Mouse (Mus musculus) midbrain, embryonic 15.5 days (tissue): ENCODE data around the gene Fbxw8. TPM values are rescaled to one million over a fixed set of nuclear protein-coding genes. Genes with fewer than 3 reads are reported as not detected.
A peak's percentile ranks its signal among the peaks of the same experiment; 100 is the strongest.

Experiments
- ATAC-seq: fragments of 200-750 bp; cut with Nextera tagmentation; replicated peaks from 2 replicates; pipeline ENCODE4 v1.8.0; 2017; ENCODE audit warnings: moderate TSS enrichment
- H3K27ac ChIP-seq: fragments of 300-500 bp; sonication (generic); 2 replicates; pipeline ENCODE4 v1.5.1; 2015; ENCODE audit warnings: mild to moderate bottlenecking, inconsistent platforms
- H3K27me3 ChIP-seq: fragments of 300-500 bp; sonication (generic); replicated peaks from 2 replicates; pipeline ENCODE4 v1.6.1; 2015; ENCODE audit warnings: inconsistent platforms
- H3K36me3 ChIP-seq: fragments of 300-500 bp; sonication (generic); replicated peaks from 2 replicates; pipeline ENCODE4 v1.6.1; 2015; ENCODE audit warnings: inconsistent platforms
- H3K4me1 ChIP-seq: fragments of 300-500 bp; sonication (generic); 2 replicates; pipeline ENCODE4 v1.6.1; 2015; ENCODE audit warnings: inconsistent platforms
- H3K4me2 ChIP-seq: fragments of 300-500 bp; sonication (generic); 2 replicates; pipeline ENCODE4 v1.6.1; 2015; ENCODE audit warnings: inconsistent platforms, mild to moderate bottlenecking, moderate library complexity
- H3K4me3 ChIP-seq: fragments of 300-500 bp; sonication (generic); 2 replicates; pipeline ENCODE4 v1.5.1; 2015; ENCODE audit warnings: mild to moderate bottlenecking, inconsistent platforms
- H3K9ac ChIP-seq: fragments of 300-500 bp; sonication (generic); 2 replicates; pipeline ENCODE4 v1.6.1; 2015; ENCODE audit warnings: mild to moderate bottlenecking, inconsistent platforms
- H3K9me3 ChIP-seq: fragments of 300-500 bp; sonication (generic); 2 replicates; pipeline ENCODE4 v1.6.1; 2016; ENCODE audit warnings: inconsistent platforms
- WGBS: fragments of 180-500 bp; shearing (Covaris S2); methylation state at CpG from one replicate; pipeline ENCODE4 v1.1.7; 2015; ENCODE audit warnings: mixed read lengths; 5-methylcytosine and 5-hydroxymethylcytosine counted together
- polyA plus RNA-seq: library from polyadenylated mRNA; unstranded; fragments of >200 nt; fragmentation: Nextera tagmentation; extraction: Ambion mirVana; gene quantifications from 2 replicates; pipeline ENCODE4 v1.2.1, GENCODE M21; 2015

Fbxw8 gene
- polyA plus RNA-seq: 20.0 and 22.3 TPM in 2 replicates

GRCm38 (mm10) chr5:118154839-118155564 is at the start of gene Fbxw8:
Gene Fbxw8, minus strand, starts transcription at chr5:118155464.
- under 1% methylated on average over 66 of the region's 67 CpGs for WGBS
- peak; percentile 92 for ATAC-seq
- no peaks in the 10 kb centered on the region for H3K27me3 ChIP-seq
- H3K4me3 ChIP-seq: peak within 1 kb of the TSS; percentile 98
- 0 out of 2 replicates have a peak, but pooled peaks cover 2% of the 10 kb centered on the region for H3K36me3 ChIP-seq
- H3K27ac ChIP-seq: peak within 1 kb of the TSS; percentile 71
- peaks cover 22% of the 10 kb centered on the region for H3K4me1 ChIP-seq
- no peaks in the 10 kb centered on the region for H3K9me3 ChIP-seq
- H3K9ac ChIP-seq: peak within 1 kb of the TSS; percentile 91
- H3K4me2 ChIP-seq: peak within 1 kb of the TSS; percentile 76

- no peak overlapping the region for H3K4me3 ChIP-seq
- H3K36me3 ChIP-seq: peaks cover 5% of the 10 kb centered on the region; the same call in 1 of the 2 replicates
- H3K27ac ChIP-seq: no peak overlapping the region
- no peak overlapping the region for H3K4me2 ChIP-seq
- H3K27me3 ChIP-seq: no peaks in the 10 kb centered on the region
- no peak for ATAC-seq
- H3K9ac ChIP-seq: no peak overlapping the region
- no peaks in the 10 kb centered on the region for H3K4me1 ChIP-seq
- H3K9me3 ChIP-seq: no peaks in the 10 kb centered on the region
- WGBS: 88% methylated on average over 16 of the region's 16 CpGs
Measured at GRCm38 (mm10) chr5:118204675-118205440, 49.6 kb upstream of the Fbxw8 start.

GRCm38 (mm10) chr5:118199670-118200069 is 44.4 kb upstream of the Fbxw8 start:
- no peak overlapping the region for H3K9ac ChIP-seq
- H3K27ac ChIP-seq: no peak overlapping the region
- no peak overlapping the region for H3K4me2 ChIP-seq
- H3K4me1 ChIP-seq: no peaks in the 10 kb centered on the region
- H3K9me3 ChIP-seq: no peaks in the 10 kb centered on the region
- 72% methylated on average over 5 of the region's 5 CpGs for WGBS
- no peaks in the 10 kb centered on the region for H3K27me3 ChIP-seq
- no peak overlapping the region for H3K4me3 ChIP-seq
- peaks cover 5% of the 10 kb centered on the region; the same call in 1 of the 2 replicates for H3K36me3 ChIP-seq
- no peak for ATAC-seq

- ATAC-seq: no peak
- no peaks in the 10 kb centered on the region for H3K27me3 ChIP-seq
- no peak overlapping the region for H3K4me2 ChIP-seq
- H3K4me3 ChIP-seq: no peak overlapping the region
- H3K9ac ChIP-seq: no peak overlapping the region
- H3K9me3 ChIP-seq: no peaks in the 10 kb centered on the region
- peaks cover 6% of the 10 kb centered on the region for H3K4me1 ChIP-seq
- WGBS: 75% methylated on average over 13 of the region's 13 CpGs
- H3K27ac ChIP-seq: no peak overlapping the region
- peaks cover 5% of the 10 kb centered on the region; the same call in 1 of the 2 replicates for H3K36me3 ChIP-seq
Measured at GRCm38 (mm10) chr5:118197421-118197820, 42.2 kb upstream of the Fbxw8 start.

GRCm38 (mm10) chr5:118192221-118192620 is 37.0 kb upstream of the Fbxw8 start:
- H3K4me3 ChIP-seq: no peak overlapping the region
- H3K27ac ChIP-seq: 0 out of 2 replicates have a peak overlapping the region, but pooled peaks have one; percentile 12
- no peaks in the 10 kb centered on the region for H3K36me3 ChIP-seq
- H3K9ac ChIP-seq: no peak overlapping the region
- H3K4me1 ChIP-seq: peaks cover 26% of the 10 kb centered on the region
- H3K9me3 ChIP-seq: no peaks in the 10 kb centered on the region
- ATAC-seq: no peak
- no peak overlapping the region for H3K4me2 ChIP-seq
- WGBS: 10% methylated on average over 18 of the region's 18 CpGs
- H3K27me3 ChIP-seq: no peaks in the 10 kb centered on the region; the same call in 1 of the 2 replicates

GRCm38 (mm10) chr5:118190491-118190890 is 35.2 kb upstream of the Fbxw8 start:
- peaks cover 31% of the 10 kb centered on the region for H3K4me1 ChIP-seq
- no peak overlapping the region for H3K9ac ChIP-seq
- H3K27ac ChIP-seq: no peak overlapping the region
- H3K9me3 ChIP-seq: no peaks in the 10 kb centered on the region
- no peaks in the 10 kb centered on the region for H3K36me3 ChIP-seq
- WGBS: 86% methylated on average over 9 of the region's 9 CpGs
- no peak for ATAC-seq
- H3K4me3 ChIP-seq: no peak overlapping the region
- no peak overlapping the region for H3K4me2 ChIP-seq
- no peaks in the 10 kb centered on the region; the same call in 1 of the 2 replicates for H3K27me3 ChIP-seq

GRCm38 (mm10) chr5:118188356-118188755 is 33.1 kb upstream of the Fbxw8 start:
- no peak overlapping the region for H3K9ac ChIP-seq
- H3K4me2 ChIP-seq: no peak overlapping the region
- no peaks in the 10 kb centered on the region for H3K9me3 ChIP-seq
- H3K27me3 ChIP-seq: no peaks in the 10 kb centered on the region; the same call in 1 of the 2 replicates
- H3K4me3 ChIP-seq: no peak overlapping the region
- H3K27ac ChIP-seq: no peak overlapping the region
- peaks cover 31% of the 10 kb centered on the region for H3K4me1 ChIP-seq
- 66% methylated on average over 6 of the region's 6 CpGs for WGBS
- ATAC-seq: no peak
- H3K36me3 ChIP-seq: no peaks in the 10 kb centered on the region

- Histone ChIP-seq H3K27me3 (no peaks in the 10 kb centered on the region; the same call in 1 of the 2 replicates), H3K4me2 (no peak overlapping the region), H3K36me3 (no peaks in the 10 kb centered on the region), H3K27ac (peak overlapping the region; percentile 59), H3K9ac (no peak overlapping the region), H3K4me1 (peaks cover 21% of the 10 kb centered on the region), H3K9me3 (no peaks in the 10 kb centered on the region), H3K4me3 (no peak overlapping the region)
- ATAC-seq: peak; percentile 69
- WGBS: 39% methylated on average over 9 of the region's 9 CpGs
Measured at GRCm38 (mm10) chr5:118186903-118187633, 31.8 kb upstream of the Fbxw8 start.

- H3K4me1 ChIP-seq: peaks cover 7% of the 10 kb centered on the region
- ATAC-seq: no peak
- no peak overlapping the region for H3K4me2 ChIP-seq
- H3K36me3 ChIP-seq: no peaks in the 10 kb centered on the region
- H3K4me3 ChIP-seq: no peak overlapping the region
- H3K27ac ChIP-seq: no peak overlapping the region
- no peaks in the 10 kb centered on the region for H3K9me3 ChIP-seq
- H3K27me3 ChIP-seq: peaks cover 25% of the 10 kb centered on the region
- no peak overlapping the region for H3K9ac ChIP-seq
- WGBS: 64% methylated on average over 7 of the region's 7 CpGs
Measured at GRCm38 (mm10) chr5:118177640-118178039, 22.4 kb upstream of the Fbxw8 start.

- H3K9ac ChIP-seq: no peak overlapping the region
- no peak overlapping the region; the same call in 1 of the 2 replicates for H3K4me2 ChIP-seq
- no peaks in the 10 kb centered on the region for H3K36me3 ChIP-seq
- WGBS: 21% methylated on average over 2 of the region's 2 CpGs
- H3K9me3 ChIP-seq: no peaks in the 10 kb centered on the region
- H3K27me3 ChIP-seq: peaks cover 43% of the 10 kb centered on the region
- H3K4me1 ChIP-seq: peaks cover 22% of the 10 kb centered on the region
- H3K4me3 ChIP-seq: no peak overlapping the region
- ATAC-seq: no peak
- no peak overlapping the region for H3K27ac ChIP-seq
Measured at GRCm38 (mm10) chr5:118175137-118175536, 19.9 kb upstream of the Fbxw8 start.

- Histone ChIP-seq H3K9ac (no peak overlapping the region), H3K4me3 (peak overlapping the region; percentile 25), H3K27me3 (peaks cover 46% of the 10 kb centered on the region), H3K9me3 (no peaks in the 10 kb centered on the region), H3K4me1 (peaks cover 22% of the 10 kb centered on the region), H3K4me2 (peak overlapping the region; percentile 48), H3K36me3 (no peaks in the 10 kb centered on the region), H3K27ac (no peak overlapping the region)
- WGBS: under 1% methylated on average over 22 of the region's 22 CpGs
- no peak for ATAC-seq
Measured at GRCm38 (mm10) chr5:118174310-118175009, 19.2 kb upstream of the Fbxw8 start.
